Mouse (Mus musculus): ENCODE measurements around the gene Hemk1. TPM values are rescaled to one million over a fixed set of nuclear protein-coding genes. Genes with fewer than 3 reads are reported as not detected.
A peak's percentile ranks its signal among the peaks of the same experiment; 100 is the strongest.

Hemk1 gene
- total and polyA plus RNA-seq, 3 experiments = 9.4 to 48.6 (median 29.6) TPM

DNA sequence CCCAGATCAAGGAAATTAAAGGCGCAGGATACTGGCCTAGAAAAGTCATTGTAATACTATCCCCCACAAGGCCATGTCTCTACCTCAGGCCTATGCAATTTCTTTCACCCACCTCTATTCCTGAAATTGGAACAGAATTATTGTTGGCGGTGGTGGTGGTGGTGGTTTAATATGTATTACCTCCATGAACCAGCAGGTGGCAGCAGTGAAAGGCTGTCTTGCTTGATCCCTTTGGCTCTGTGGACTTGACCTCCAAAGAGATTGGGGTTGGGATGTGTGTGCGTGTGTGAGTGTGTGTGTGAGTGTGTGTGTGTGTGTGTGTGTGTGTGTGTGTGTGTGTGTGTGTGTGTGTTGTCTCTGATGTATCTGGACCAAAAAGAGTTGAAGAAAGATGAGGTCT is 28.5 kb upstream of the Hemk1 start:
- DNase-seq (ENCODE audit: low spot score) (no peak), ATAC-seq (ENCODE audit: extremely low read depth, insufficient number of reproducible peaks, low FRiP score, poor library complexity, severe bottlenecking) (no peak)
- H3K4me1 ChIP-seq (ENCODE audit: insufficient read depth, low read depth, low read length) = peaks cover 82% of the 10 kb centered on the region
- no peak overlapping the region for H3K4me3 ChIP-seq (ENCODE audit: low read depth, low read length)
- H3K9me3 ChIP-seq (replicated peaks) = no peaks in the 10 kb centered on the region
- peak; percentile 70 for TF ChIP-seq CTCF (IDR thresholded peaks at IDR 0.05; ENCODE audit: low read depth, low read length)
- TF ChIP-seq POLR2AphosphoS5 (IDR thresholded peaks at IDR 0.05; ENCODE audit: insufficient replicate concordance, low read depth, low read length) = no peak
- H3K27me3 ChIP-seq (ENCODE audit: insufficient read depth, low read length) = no peaks in the 10 kb centered on the region
- H3K36me3 ChIP-seq (replicated peaks) = no peaks in the 10 kb centered on the region

- Histone ChIP-seq H3K4me3 (ENCODE audit: low read depth, low read length) (peak overlapping the region; percentile 55; the same call in 1 of the 2 replicates), H3K27me3 (ENCODE audit: insufficient read depth, low read length) (peaks cover 8% of the 10 kb centered on the region), H3K36me3 (replicated peaks) (no peaks in the 10 kb centered on the region), H3K4me1 (ENCODE audit: insufficient read depth, low read depth, low read length) (peaks cover 69% of the 10 kb centered on the region), H3K9me3 (replicated peaks) (no peaks in the 10 kb centered on the region)
- no peak for TF ChIP-seq POLR2AphosphoS5 (IDR thresholded peaks at IDR 0.05; ENCODE audit: insufficient replicate concordance, low read depth, low read length)
- TF ChIP-seq TAL1 (conservative IDR thresholded peaks at IDR 0.05; ENCODE audit: low read depth, low read length) = no peak
- no peak for TF ChIP-seq GATA1 (IDR thresholded peaks at IDR 0.05; ENCODE audit: borderline replicate concordance, low read length)
- no peak for TF ChIP-seq CTCF (IDR thresholded peaks at IDR 0.05; ENCODE audit: low read depth, low read length)
- TF ChIP-seq GATA2 (IDR thresholded peaks at IDR 0.05; ENCODE audit: borderline replicate concordance, low read depth, low read length) = no peak
- DNase-seq (ENCODE audit: low spot score) (no peak), ATAC-seq (ENCODE audit: extremely low read depth, insufficient number of reproducible peaks, low FRiP score, poor library complexity, severe bottlenecking) (no peak)
Observed at GRCm38 (mm10) chr9:107360989-107361388, 22.8 kb upstream of the Hemk1 start.

GRCm38 (mm10) chr9:107357651-107358050 is 19.5 kb upstream of the Hemk1 start:
- DNase-seq (ENCODE audit: low spot score) (no peak), ATAC-seq (ENCODE audit: extremely low read depth, insufficient number of reproducible peaks, low FRiP score, poor library complexity, severe bottlenecking) (no peak)
- Histone ChIP-seq H3K36me3 (replicated peaks) (no peaks in the 10 kb centered on the region), H3K4me3 (ENCODE audit: low read depth, low read length) (no peak overlapping the region), H3K4me1 (ENCODE audit: insufficient read depth, low read depth, low read length) (peaks cover 59% of the 10 kb centered on the region), H3K27me3 (ENCODE audit: insufficient read depth, low read length) (peaks cover 37% of the 10 kb centered on the region), H3K9me3 (replicated peaks) (no peaks in the 10 kb centered on the region)
- peak; percentile 83 for TF ChIP-seq CTCF (IDR thresholded peaks at IDR 0.05; ENCODE audit: low read depth, low read length)
- TF ChIP-seq GATA1 (IDR thresholded peaks at IDR 0.05; ENCODE audit: borderline replicate concordance, low read length) = no peak

DNA sequence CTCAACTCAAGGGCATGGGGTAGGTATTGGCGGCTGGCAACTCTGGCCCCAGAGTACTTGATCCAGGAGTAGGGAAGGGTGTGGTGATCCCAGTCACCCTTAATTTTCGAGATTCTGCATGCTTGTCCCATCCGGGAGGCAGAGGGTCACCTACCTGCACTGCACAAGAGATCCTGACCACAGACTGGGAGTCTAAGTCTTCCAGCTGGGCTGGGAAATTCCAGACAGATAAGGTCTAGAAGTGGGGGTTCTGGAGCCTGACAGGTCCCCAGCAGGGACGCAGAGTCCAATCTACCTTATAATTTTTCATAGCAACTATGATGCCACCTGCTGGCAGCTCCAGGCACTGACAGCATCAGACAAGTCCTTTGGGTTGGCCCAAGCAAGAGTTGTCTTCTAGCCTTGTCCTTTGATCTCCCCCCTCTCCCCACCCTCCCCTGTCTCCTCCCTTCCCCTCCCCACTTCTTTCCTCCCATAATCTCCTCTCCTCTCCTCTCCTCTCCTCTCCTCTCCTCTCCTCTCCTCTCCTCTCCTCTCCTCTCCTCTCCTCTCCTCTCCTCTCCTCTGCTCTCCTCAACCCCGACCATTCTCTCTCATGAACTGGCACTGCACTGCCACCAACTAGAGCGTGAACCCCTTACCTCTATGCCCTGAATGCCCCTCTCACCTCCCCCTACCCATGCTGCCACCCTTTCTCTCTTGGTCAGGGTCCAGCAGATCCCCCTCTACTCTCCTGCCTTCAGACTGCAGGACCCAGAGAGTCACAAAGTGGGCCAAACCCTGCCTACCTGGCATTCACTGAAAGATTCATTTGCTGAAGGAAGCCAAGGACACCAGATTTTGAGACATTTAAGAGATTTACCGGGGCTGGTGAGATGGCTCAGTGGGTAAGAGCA is 18.0 kb upstream of the Hemk1 start:
- peaks cover 45% of the 10 kb centered on the region for H3K4me1 ChIP-seq (ENCODE audit: insufficient read depth, low read depth, low read length)
- H3K27me3 ChIP-seq (ENCODE audit: insufficient read depth, low read length) = peaks cover 51% of the 10 kb centered on the region
- ATAC-seq (ENCODE audit: extremely low read depth, insufficient number of reproducible peaks, low FRiP score, poor library complexity, severe bottlenecking) (no peak), DNase-seq (ENCODE audit: low spot score) (peak; percentile 48)
- TF ChIP-seq CTCF (IDR thresholded peaks at IDR 0.05; ENCODE audit: low read depth, low read length) (peak; percentile 54), GATA1 (IDR thresholded peaks at IDR 0.05; ENCODE audit: borderline replicate concordance, low read length) (no peak)
- no peaks in the 10 kb centered on the region for H3K36me3 ChIP-seq (replicated peaks)
- no peaks in the 10 kb centered on the region for H3K9me3 ChIP-seq (replicated peaks)
- no peak overlapping the region for H3K4me3 ChIP-seq (ENCODE audit: low read depth, low read length)

- Histone ChIP-seq H3K4me3 (ENCODE audit: low read depth, low read length) (no peak overlapping the region), H3K36me3 (replicated peaks) (no peaks in the 10 kb centered on the region), H3K4me1 (ENCODE audit: insufficient read depth, low read depth, low read length) (peaks cover 32% of the 10 kb centered on the region), H3K9me3 (replicated peaks) (no peaks in the 10 kb centered on the region), H3K27me3 (ENCODE audit: insufficient read depth, low read length) (peaks cover 61% of the 10 kb centered on the region)
- DNase-seq (ENCODE audit: low spot score) = no peak
- TF ChIP-seq TAL1 (conservative IDR thresholded peaks at IDR 0.05; ENCODE audit: low read depth, low read length) (no peak), POLR2AphosphoS5 (IDR thresholded peaks at IDR 0.05; ENCODE audit: insufficient replicate concordance, low read depth, low read length) (no peak)
- ATAC-seq (ENCODE audit: extremely low read depth, insufficient number of reproducible peaks, low FRiP score, poor library complexity, severe bottlenecking) = no peak
Observed at GRCm38 (mm10) chr9:107354826-107355225, 16.7 kb upstream of the Hemk1 start.

GRCm38 (mm10) chr9:107349321-107349720 is 11.2 kb upstream of the Hemk1 start:
- no peak for ATAC-seq (ENCODE audit: extremely low read depth, insufficient number of reproducible peaks, low FRiP score, poor library complexity, severe bottlenecking)
- peaks cover 14% of the 10 kb centered on the region for H3K4me1 ChIP-seq (ENCODE audit: insufficient read depth, low read depth, low read length)
- peaks cover 74% of the 10 kb centered on the region for H3K27me3 ChIP-seq (ENCODE audit: insufficient read depth, low read length)
- H3K9me3 ChIP-seq (replicated peaks) = no peaks in the 10 kb centered on the region
- H3K4me3 ChIP-seq (ENCODE audit: low read depth, low read length) = no peak overlapping the region
- no peak for TF ChIP-seq CTCF (IDR thresholded peaks at IDR 0.05; ENCODE audit: low read depth, low read length)
- no peak for DNase-seq (ENCODE audit: low spot score)
- no peaks in the 10 kb centered on the region for H3K36me3 ChIP-seq (replicated peaks)

DNA sequence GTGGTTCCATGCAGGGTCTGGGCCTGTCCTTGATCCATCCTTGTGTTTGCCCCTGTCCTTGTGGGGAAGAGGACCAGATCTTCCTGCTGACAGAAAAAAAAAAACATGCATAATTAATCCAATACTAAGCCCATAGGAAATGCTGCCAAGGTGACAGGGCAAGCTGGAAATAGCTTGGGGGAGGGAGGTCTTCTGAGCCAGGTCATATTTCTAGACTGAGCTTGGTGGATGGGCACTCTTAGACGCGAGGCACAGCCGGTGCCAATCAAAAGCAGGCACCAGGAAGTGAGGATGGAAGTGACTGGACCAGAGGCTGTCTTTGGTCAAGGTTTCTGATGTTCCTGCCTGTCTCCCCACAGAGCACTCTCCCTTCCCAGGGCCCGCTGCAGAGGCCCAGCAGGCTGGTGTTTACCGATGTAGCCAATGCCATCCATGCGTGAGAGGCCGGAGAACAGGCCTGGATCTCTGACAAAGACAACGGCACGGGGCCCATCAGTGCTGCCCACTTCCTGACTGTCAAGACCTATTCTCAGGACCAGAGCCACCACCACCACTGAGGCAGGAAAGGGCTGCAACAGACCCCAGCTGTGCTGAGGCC is 9.5 kb upstream of the Hemk1 start:
- ATAC-seq (ENCODE audit: extremely low read depth, insufficient number of reproducible peaks, low FRiP score, poor library complexity, severe bottlenecking) = no peak

More for the DNA sequence above, 9.5 kb upstream of the Hemk1 start:
- no peaks in the 10 kb centered on the region for H3K9me3 ChIP-seq (replicated peaks)
- H3K36me3 ChIP-seq (replicated peaks) = no peaks in the 10 kb centered on the region
- DNase-seq (ENCODE audit: low spot score) = no peak
- peaks cover 13% of the 10 kb centered on the region for H3K4me1 ChIP-seq (ENCODE audit: insufficient read depth, low read depth, low read length)
- TF ChIP-seq POLR2AphosphoS5 (IDR thresholded peaks at IDR 0.05; ENCODE audit: insufficient replicate concordance, low read depth, low read length) (no peak), GATA1 (IDR thresholded peaks at IDR 0.05; ENCODE audit: borderline replicate concordance, low read length) (no peak), CTCF (IDR thresholded peaks at IDR 0.05; ENCODE audit: low read depth, low read length) (no peak), TAL1 (conservative IDR thresholded peaks at IDR 0.05; ENCODE audit: low read depth, low read length) (no peak), GATA2 (IDR thresholded peaks at IDR 0.05; ENCODE audit: borderline replicate concordance, low read depth, low read length) (no peak)
- H3K4me3 ChIP-seq (ENCODE audit: low read depth, low read length) = no peak overlapping the region
- H3K27me3 ChIP-seq (ENCODE audit: insufficient read depth, low read length) = peaks cover 74% of the 10 kb centered on the region
